ENCODE assay signal across 10 mouse cellular contexts in genomic region chr7:132640946-132641345, GRCm38 (mm10). TPM values are rescaled to one million over a fixed set of nuclear protein-coding genes. Genes with fewer than 3 reads are reported as not detected.
A peak's percentile ranks its signal among the peaks of the same experiment; 100 is the strongest.
DNase-seq lines count a peak whose midpoint lies in the region.
"Had no signal": no experiment of that assay in that cellular context is flagged by ENCODE, and none has a peak within 500 bp of the region (broad histone marks: within the 10 kb centered on the region; RNA-seq: fewer than 3 reads in every experiment).

No protein-coding gene starts in this region.

- intact Hi-C loops in gastrocnemius, postnatal 14 days (cut with DNase I; ENCODE audit: low total_unique reads): no loop called here

- peak; percentile 63 for DNase-seq in gastrocnemius, postnatal 14 days
- no peak for DNase-seq in gastrocnemius, postnatal 25 days
- peak; percentile 43 for DNase-seq in right cerebral cortex, postnatal 4 days
- no peak for DNase-seq in right cerebral cortex, postnatal 25 days
- DNase-seq in kidney, adult 9 months: peak; percentile 48
- no peak for DNase-seq in liver
- DNase-seq in frontal cortex, postnatal 14 days (ENCODE audit: low spot score in 2 of 2): no peak
- DNase-seq in heart, adult 18-20 months: no peak
- DNase-seq: adrenal gland, postnatal 36 days had no signal

RNA-seq across cellular contexts. Expression of gene Lhpp, which starts 30.5 kb away (rescaled TPM):
- 10 to 100 TPM; 10.5 to 12.9 TPM for total RNA-seq in gastrocnemius, postnatal 14 days (2021)
- total RNA-seq in gastrocnemius, postnatal 25 days (2021): 10 to 100 TPM; 12.5 to 13.2 TPM
- 10 to 100 TPM; 14.3 to 16.4 TPM for total RNA-seq in heart, adult 18-20 months (2021)

RNA-seq across cellular contexts. Expression of gene Nkx1-2, which starts 41.5 kb away (rescaled TPM):
- total RNA-seq in gastrocnemius, postnatal 14 days (2021): not detected
- not detected for total RNA-seq in gastrocnemius, postnatal 25 days (2021)
- total RNA-seq in heart, adult 18-20 months (2021): not detected
- total RNA-seq: adrenal gland, postnatal 36 days; left cerebral cortex, postnatal 25 days had no signal

Comparison
In these comparisons a context has a peak if more than half of its experiments do, and no peak if none do; other contexts are left out.
1. DNase-seq: peak in gastrocnemius, postnatal 14 days (single experiment), right cerebral cortex, postnatal 4 days (single experiment) and kidney, adult 9 months (single experiment); none in gastrocnemius, postnatal 25 days (single experiment), right cerebral cortex, postnatal 25 days (single experiment), liver (single experiment), frontal cortex, postnatal 14 days (0 of 2) and heart, adult 18-20 months (0 of 2).